Mouse (Mus musculus): ENCODE data around the gene Slc6a6. TPM values are rescaled to one million over a fixed set of nuclear protein-coding genes. Genes with fewer than 3 reads are reported as not detected.

Gene Slc6a6
- polyA plus RNA-seq, 1 experiment from 2014 or later, result 106 TPM

DNA sequence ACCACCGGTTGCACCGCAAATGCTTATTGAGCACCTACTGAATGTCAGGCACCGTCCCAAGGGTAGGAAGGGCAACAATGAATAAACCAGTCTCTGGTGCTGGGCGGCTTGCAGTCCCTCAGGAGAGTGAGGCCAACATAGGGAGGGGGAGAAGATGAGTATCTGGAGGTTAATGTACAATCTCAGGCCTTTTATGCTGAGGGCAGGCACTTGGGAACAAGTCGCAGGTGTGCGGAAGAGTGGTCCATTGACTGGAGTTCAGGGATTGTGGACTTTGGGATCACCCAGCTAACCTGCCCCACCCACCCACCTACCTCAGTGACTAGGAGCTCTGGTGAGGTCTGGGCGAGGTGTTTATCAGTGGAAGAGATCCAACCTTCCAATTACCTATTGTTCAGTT, 6.8 kb downstream of the Slc6a6 start:
- peak; percentile 77 for ATAC-seq (replicated peaks; ENCODE audit: low FRiP score, low read depth)
- Histone ChIP-seq H3K4me3 (replicated peaks; ENCODE audit: low read depth, low read length) (no peak overlapping the region), H3K27me3 (ENCODE audit: insufficient read depth, low read length) (no peaks in the 10 kb centered on the region), H3K36me3 (ENCODE audit: insufficient read depth, low read length) (peaks cover 8% of the 10 kb centered on the region; the same call in 1 of the 2 replicates), H3K4me2 (ENCODE audit: low read length) (no peak overlapping the region), H3K4me1 (replicated peaks; ENCODE audit: insufficient read depth, low read length) (peaks cover 44% of the 10 kb centered on the region), H3K27ac (peak overlapping the region; percentile 82), H3K9me3 (replicated peaks; ENCODE audit: low read length) (no peaks in the 10 kb centered on the region), H3K9ac (ENCODE audit: low read depth, low read length) (no peak overlapping the region)
- no peak for DNase-seq (ENCODE audit: low spot score)
- no peak for TF ChIP-seq CTCF (IDR thresholded peaks at IDR 0.05; ENCODE audit: low read depth)
- WGBS, result 68% methylated on average over 7 of the region's 7 CpGs

DNA sequence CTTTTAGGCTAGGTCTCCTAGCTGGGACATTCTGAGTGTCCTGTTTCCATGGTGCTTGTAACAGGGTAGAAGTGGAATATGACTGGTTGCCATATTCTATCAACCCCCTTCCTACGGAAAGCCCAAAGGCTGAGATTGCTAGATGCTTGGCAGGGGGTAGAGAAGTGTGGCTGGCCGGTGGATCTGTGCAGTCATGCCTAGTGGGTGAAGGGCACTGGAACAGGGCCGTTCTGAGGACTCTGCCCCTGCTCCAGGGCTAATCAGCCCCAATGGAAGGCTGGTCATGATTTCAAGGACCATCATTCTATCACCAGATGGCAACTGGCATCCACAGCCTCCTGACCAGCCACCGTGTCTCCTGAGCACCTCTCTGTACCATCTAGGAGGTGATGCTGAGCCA, 7.7 kb downstream of the Slc6a6 start:
- H3K4me1 ChIP-seq (replicated peaks; ENCODE audit: insufficient read depth, low read length), result peaks cover 34% of the 10 kb centered on the region
- H3K9ac ChIP-seq (ENCODE audit: low read depth, low read length), result no peak overlapping the region
- no peaks in the 10 kb centered on the region for H3K27me3 ChIP-seq (ENCODE audit: insufficient read depth, low read length)
- H3K4me2 ChIP-seq (ENCODE audit: low read length), result no peak overlapping the region
- ATAC-seq (replicated peaks; ENCODE audit: low FRiP score, low read depth) (peak; percentile 75), DNase-seq (ENCODE audit: low spot score) (no peak)
- 79% methylated on average over 4 of the region's 4 CpGs for WGBS
- peak overlapping the region; percentile 82; the same call in 1 of the 2 replicates for H3K27ac ChIP-seq
- TF ChIP-seq CTCF (IDR thresholded peaks at IDR 0.05; ENCODE audit: low read depth), result no peak
- peaks cover 8% of the 10 kb centered on the region; the same call in 1 of the 2 replicates for H3K36me3 ChIP-seq (ENCODE audit: insufficient read depth, low read length)
- H3K9me3 ChIP-seq (replicated peaks; ENCODE audit: low read length), result no peaks in the 10 kb centered on the region
- H3K4me3 ChIP-seq (replicated peaks; ENCODE audit: low read depth, low read length), result no peak overlapping the region

DNA sequence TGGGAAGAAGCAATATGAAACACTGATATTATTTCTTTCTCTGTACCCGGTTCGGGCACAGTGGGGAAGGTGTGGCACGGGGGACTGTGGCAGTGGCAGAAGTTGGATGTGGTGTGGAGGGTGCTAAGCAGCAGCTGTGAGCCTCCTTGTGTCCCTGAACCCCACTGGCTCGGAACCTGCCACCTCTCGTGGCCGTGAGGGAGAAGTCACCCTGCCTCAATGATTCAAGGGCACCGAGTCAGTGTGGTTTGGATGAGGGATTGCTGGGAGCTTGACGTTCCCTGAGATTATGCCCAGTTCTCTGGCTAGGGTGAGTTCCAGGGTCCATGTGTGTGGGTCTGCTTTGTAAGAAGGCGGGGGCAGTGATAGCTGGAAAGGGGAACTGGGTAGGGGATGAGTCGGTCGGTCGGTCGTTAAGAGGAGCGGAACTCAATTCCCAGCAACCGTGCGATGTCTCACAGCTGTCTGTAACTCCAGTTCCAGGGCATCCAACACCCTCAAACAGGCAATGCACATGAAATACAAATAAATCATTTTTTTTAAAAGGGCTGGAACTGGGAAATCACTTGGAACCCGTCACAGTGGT, 9.5 kb downstream of the Slc6a6 start:
- H3K9ac ChIP-seq (ENCODE audit: low read depth, low read length), result no peak overlapping the region
- no peaks in the 10 kb centered on the region for H3K9me3 ChIP-seq (replicated peaks; ENCODE audit: low read length)
- no peak overlapping the region for H3K4me2 ChIP-seq (ENCODE audit: low read length)
- no peaks in the 10 kb centered on the region for H3K27me3 ChIP-seq (ENCODE audit: insufficient read depth, low read length)
- no peak for TF ChIP-seq CTCF (IDR thresholded peaks at IDR 0.05; ENCODE audit: low read depth)
- ATAC-seq (replicated peaks; ENCODE audit: low FRiP score, low read depth) (no peak), DNase-seq (ENCODE audit: low spot score) (no peak)
- peaks cover 8% of the 10 kb centered on the region; the same call in 1 of the 2 replicates for H3K36me3 ChIP-seq (ENCODE audit: insufficient read depth, low read length)
- no peak overlapping the region for H3K4me3 ChIP-seq (replicated peaks; ENCODE audit: low read depth, low read length)
- no peak overlapping the region for H3K27ac ChIP-seq
- WGBS, result 68% methylated on average over 17 of the region's 17 CpGs
- H3K4me1 ChIP-seq (replicated peaks; ENCODE audit: insufficient read depth, low read length), result peaks cover 24% of the 10 kb centered on the region

DNA sequence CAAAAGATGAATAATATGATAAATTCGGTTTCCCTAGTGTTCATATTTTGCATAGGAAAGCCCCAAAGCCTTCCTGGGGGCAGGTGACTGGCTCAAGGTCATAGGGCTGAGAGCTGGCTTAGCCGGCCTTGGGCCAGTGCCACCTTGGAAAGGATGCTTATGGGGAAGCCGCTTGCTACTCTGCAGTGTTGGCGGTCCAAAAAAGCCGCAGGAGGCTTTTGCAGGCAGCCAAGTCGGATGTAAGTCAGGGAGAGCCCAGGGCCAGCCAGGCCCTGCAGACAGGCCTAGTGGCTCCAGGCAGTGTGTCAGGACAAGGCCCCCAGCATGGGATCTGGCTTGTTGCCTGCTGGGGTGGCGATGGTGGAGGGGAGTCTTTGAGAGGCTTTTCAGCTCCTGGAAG, 10.8 kb downstream of the Slc6a6 start:
- Histone ChIP-seq H3K27me3 (ENCODE audit: insufficient read depth, low read length) (no peaks in the 10 kb centered on the region), H3K4me1 (replicated peaks; ENCODE audit: insufficient read depth, low read length) (peaks cover 19% of the 10 kb centered on the region), H3K9me3 (replicated peaks; ENCODE audit: low read length) (no peaks in the 10 kb centered on the region), H3K36me3 (ENCODE audit: insufficient read depth, low read length) (peaks cover 8% of the 10 kb centered on the region; the same call in 1 of the 2 replicates), H3K4me3 (replicated peaks; ENCODE audit: low read depth, low read length) (no peak overlapping the region), H3K27ac (no peak overlapping the region), H3K9ac (ENCODE audit: low read depth, low read length) (0 out of 2 replicates have a peak overlapping the region, but pooled peaks have one; percentile 31), H3K4me2 (ENCODE audit: low read length) (no peak overlapping the region)
- no peak for TF ChIP-seq CTCF (IDR thresholded peaks at IDR 0.05; ENCODE audit: low read depth)
- 77% methylated on average over 7 of the region's 7 CpGs for WGBS
- DNase-seq (ENCODE audit: low spot score) (no peak), ATAC-seq (replicated peaks; ENCODE audit: low FRiP score, low read depth) (no peak)

DNA sequence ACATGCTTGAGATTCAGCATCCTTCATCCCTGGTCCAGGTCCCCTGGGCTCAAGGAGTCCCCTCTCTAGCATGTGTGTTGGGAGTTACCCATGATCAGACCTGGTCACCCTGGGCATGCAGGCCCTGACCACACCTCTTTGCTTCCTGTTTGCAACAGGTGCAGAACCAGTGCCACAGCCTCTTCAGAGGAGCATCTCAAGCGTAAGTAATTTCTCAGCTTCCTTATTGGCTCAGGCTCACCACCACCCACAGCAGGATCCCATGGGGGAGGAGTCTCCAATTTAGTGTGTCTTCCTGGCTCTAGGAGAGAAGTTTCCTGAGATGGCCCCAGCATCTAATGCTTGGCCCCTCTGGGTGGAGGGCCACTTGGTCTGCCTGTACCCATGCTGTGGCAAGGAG, 15.0 kb downstream of the Slc6a6 start:
- TF ChIP-seq CTCF (IDR thresholded peaks at IDR 0.05; ENCODE audit: low read depth), result no peak
- H3K4me1 ChIP-seq (replicated peaks; ENCODE audit: insufficient read depth, low read length), result peaks cover 17% of the 10 kb centered on the region; the same call in 1 of the 2 replicates
- WGBS, result 74% methylated on average over 1 of the region's 1 CpGs
- H3K36me3 ChIP-seq (ENCODE audit: insufficient read depth, low read length), result peaks cover 3% of the 10 kb centered on the region; the same call in 1 of the 2 replicates
- no peaks in the 10 kb centered on the region for H3K9me3 ChIP-seq (replicated peaks; ENCODE audit: low read length)
- no peaks in the 10 kb centered on the region for H3K27me3 ChIP-seq (ENCODE audit: insufficient read depth, low read length)
- H3K4me2 ChIP-seq (ENCODE audit: low read length), result no peak overlapping the region
- H3K27ac ChIP-seq, result no peak overlapping the region
- H3K9ac ChIP-seq (ENCODE audit: low read depth, low read length), result no peak overlapping the region
- DNase-seq (ENCODE audit: low spot score) (no peak), ATAC-seq (replicated peaks; ENCODE audit: low FRiP score, low read depth) (no peak)
- H3K4me3 ChIP-seq (replicated peaks; ENCODE audit: low read depth, low read length), result no peak overlapping the region

DNA sequence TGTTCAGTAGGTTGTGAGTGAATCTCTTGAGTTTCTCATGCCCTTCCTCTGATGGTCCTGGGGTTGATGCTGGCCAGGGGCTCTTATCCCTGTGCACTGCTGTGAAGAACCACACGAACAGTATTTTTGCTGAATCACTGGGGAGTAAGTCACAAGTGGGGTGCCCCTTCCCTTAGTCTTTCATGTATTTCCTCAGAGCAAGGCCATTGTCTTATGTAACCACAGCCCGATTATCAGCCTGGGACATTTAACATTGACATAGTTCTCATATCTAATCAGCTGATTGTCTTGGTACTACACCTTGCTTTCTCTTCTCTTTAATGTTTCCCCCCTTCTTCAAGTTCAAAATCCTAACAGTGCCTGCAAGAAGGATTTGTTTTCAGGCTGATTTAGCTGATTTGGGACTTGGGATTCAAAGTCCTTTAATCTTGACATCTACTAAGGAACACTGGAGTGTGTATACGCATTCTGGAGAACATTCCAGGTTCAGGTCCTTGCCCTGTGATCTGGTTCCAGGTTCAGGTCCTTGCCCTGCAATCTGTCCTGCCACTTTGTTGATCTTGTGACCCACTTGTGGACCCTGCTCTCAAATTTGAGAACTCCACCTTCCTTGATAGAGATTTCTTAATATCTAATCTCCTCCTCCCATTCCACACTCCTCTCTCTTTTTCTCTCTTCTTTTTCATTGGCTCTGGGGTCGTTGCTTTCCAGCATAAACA, 15.8 kb downstream of the Slc6a6 start:
- Histone ChIP-seq H3K9ac (ENCODE audit: low read depth, low read length) (no peak overlapping the region), H3K9me3 (replicated peaks; ENCODE audit: low read length) (no peaks in the 10 kb centered on the region), H3K27ac (peak overlapping the region; percentile 60; the same call in 1 of the 2 replicates), H3K4me1 (replicated peaks; ENCODE audit: insufficient read depth, low read length) (peaks cover 15% of the 10 kb centered on the region; the same call in 1 of the 2 replicates), H3K4me3 (replicated peaks; ENCODE audit: low read depth, low read length) (no peak overlapping the region), H3K4me2 (ENCODE audit: low read length) (no peak overlapping the region), H3K27me3 (ENCODE audit: insufficient read depth, low read length) (no peaks in the 10 kb centered on the region), H3K36me3 (ENCODE audit: insufficient read depth, low read length) (peaks cover 8% of the 10 kb centered on the region; the same call in 1 of the 2 replicates)
- no peak for TF ChIP-seq CTCF (IDR thresholded peaks at IDR 0.05; ENCODE audit: low read depth)
- 74% methylated on average over 4 of the region's 4 CpGs for WGBS
- no peak for ATAC-seq (replicated peaks; ENCODE audit: low FRiP score, low read depth)
- DNase-seq (ENCODE audit: low spot score), result no peak
